Mouse (Mus musculus) E14TG2a.4 (cell line): Measurements from ENCODE around the gene Midn.

Experiments
- CTCF ChIP-seq: conservative IDR thresholded peaks from 2 replicates; pipeline ENCODE4 v1.5.1; 2014; ENCODE audit warnings: low read length
- NANOG ChIP-seq: IDR thresholded peaks from 2 replicates; pipeline ENCODE4 v1.6.1; 2014; ENCODE audit warnings: borderline replicate concordance, low read length, mixed read lengths

- TF ChIP-seq CTCF (no peak), NANOG (no peak)
Measured at GRCm38 (mm10) chr10:80173955-80174640, 26.0 kb downstream of the Midn start.
